Mouse (Mus musculus) leukemia stem cell, adult 10-12 weeks (primary cell): ENCODE results near the gene Kdm6b. TPM values are rescaled to one million over a fixed set of nuclear protein-coding genes. Genes with fewer than 3 reads are reported as not detected.

ENCODE experiments used
- polyA plus RNA-seq: library from polyadenylated mRNA; stranded (reverse); fragments of >175 nt; gene quantifications from 2 replicates; pipeline ENCODE4 v1.2.3, GENCODE M21; 2012; ENCODE audit warnings: low replicate concordance

Kdm6b gene
- polyA plus RNA-seq, result 73.8 and 92.1 TPM in 2 replicates

DNA sequence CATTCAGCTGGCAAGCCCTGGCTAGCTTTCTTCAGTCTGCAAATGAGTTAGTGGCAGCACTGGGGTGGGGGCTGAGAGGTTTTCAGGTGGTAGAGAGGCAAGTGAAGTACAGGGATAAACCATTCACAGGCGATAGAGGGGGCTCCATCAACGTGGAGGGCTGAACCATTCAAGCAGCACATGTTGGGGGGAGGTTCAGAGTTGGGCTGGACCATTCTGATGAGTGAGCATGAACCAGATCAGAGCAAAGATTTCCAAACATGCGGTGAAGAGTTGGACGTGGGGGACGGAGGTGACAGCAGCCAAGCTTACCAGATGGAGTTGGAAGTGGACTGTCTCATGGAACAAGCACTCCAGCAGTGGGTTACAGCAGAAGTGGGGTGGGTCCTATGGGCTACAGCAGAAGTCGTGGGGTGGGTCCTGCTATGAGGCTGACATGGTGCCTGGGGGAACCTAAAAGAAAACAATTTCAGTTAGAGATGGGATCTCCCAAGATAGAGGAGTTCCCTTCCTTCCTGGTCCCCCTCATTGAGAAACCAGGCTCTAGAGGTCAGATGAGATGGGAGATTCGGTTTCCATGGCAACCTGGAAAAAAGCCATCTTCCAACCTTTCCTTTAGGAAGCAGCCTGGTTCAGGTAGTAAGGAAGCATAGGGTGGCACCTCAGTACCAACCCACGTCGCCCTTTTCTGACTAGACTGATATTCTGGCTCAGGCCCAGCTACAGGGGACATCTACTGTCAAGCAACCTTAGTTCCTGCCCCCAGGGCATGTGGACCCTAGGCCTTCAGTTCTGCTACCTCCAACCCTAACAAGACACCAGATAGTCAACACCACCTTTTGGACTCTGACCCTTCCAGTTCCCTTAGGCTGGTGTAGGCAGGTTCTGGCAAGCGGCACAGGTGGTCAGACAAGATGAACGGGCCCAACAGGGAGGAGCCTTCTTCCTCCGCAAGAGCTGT lies at the start of gene Kdm6b:
Gene Kdm6b (minus strand): TSS at position 455 of the 961 bp plus-strand sequence.

DNA sequence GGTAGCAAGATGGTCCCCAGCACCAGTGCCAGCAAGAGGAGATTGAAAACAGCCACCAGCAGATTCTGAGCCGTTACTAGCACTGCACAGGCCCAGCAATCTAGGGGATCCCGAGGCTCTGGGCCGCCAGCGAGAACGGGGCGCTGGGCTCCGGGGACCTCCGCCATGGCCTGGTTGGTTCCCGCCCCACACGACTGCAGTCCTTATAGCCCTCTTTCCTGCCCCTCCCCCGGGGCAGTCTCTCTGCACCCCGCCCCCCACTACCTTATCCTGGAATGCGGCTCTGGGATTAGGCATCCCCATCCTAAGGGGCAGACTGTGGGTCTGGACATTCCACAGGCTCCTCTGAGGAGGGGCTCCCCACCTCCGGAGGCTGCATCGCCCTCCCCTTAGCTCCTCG lies 15.4 kb downstream of the Kdm6b start, which contains the start of gene Tmem88:
Gene Tmem88 (minus strand): TSS at position 176 of the 400 bp plus-strand sequence.

GRCm38 (mm10) chr11:69395235-69395633 lies 18.2 kb downstream of the Kdm6b start, which contains the start of the genes Naa38 and Cyb5d1:
Naa38 (plus strand) TSS chr11:69395487.
Cyb5d1 (minus strand) TSS chr11:69395631.

GRCm38 (mm10) chr11:69369215-69369989 lies 44.1 kb downstream of the Kdm6b start, which contains the start of gene Chd3:
Chd3 (minus strand) TSS chr11:69369406.

Other genes with a start within 250 kb of the Kdm6b start
- gene Alox8, start 215.8 kb downstream of the Kdm6b start, polyA plus RNA-seq, result 0.09 and 0.28 TPM in 2 replicates
- 0.02 TPM in 1 of 2 replicates, not detected in the other for gene Gucy2e, start 176.6 kb downstream of the Kdm6b start, polyA plus RNA-seq
- 20.6 and 44.9 TPM in 2 replicates for gene Cntrob, start 89.9 kb downstream of the Kdm6b start, polyA plus RNA-seq
- gene Trappc1, start 89.7 kb downstream of the Kdm6b start, polyA plus RNA-seq, result 2.2 and 6.8 TPM in 2 replicates
- gene Kcnab3, start 87.4 kb downstream of the Kdm6b start, polyA plus RNA-seq, result 0.11 and 0.39 TPM in 2 replicates
- 1.0 and 2.3 TPM in 2 replicates for gene Rnf227, start 73.2 kb downstream of the Kdm6b start, polyA plus RNA-seq
- gene Chd3, start 44.3 kb downstream of the Kdm6b start, polyA plus RNA-seq, result 144 and 249 TPM in 2 replicates
- gene Naa38, start 18.2 kb downstream of the Kdm6b start, polyA plus RNA-seq, result 59.8 and 78.6 TPM in 2 replicates
- gene Cyb5d1, start 18.0 kb downstream of the Kdm6b start, polyA plus RNA-seq, result 1.7 and 8.7 TPM in 2 replicates
- gene Tmem88, start 15.4 kb downstream of the Kdm6b start, polyA plus RNA-seq, result 0.69 and 2.1 TPM in 2 replicates
- gene Dnah2, start 135.4 kb upstream of the Kdm6b start, polyA plus RNA-seq, result 0.02 and 0.19 TPM in 2 replicates
- gene Efnb3, start 146.5 kb upstream of the Kdm6b start, polyA plus RNA-seq, result 1.6 and 2.7 TPM in 2 replicates
- 6.9 and 45.7 TPM in 2 replicates for gene Wrap53, start 166.6 kb upstream of the Kdm6b start, polyA plus RNA-seq
- gene Trp53, start 166.7 kb upstream of the Kdm6b start, polyA plus RNA-seq, result 119 and 129 TPM in 2 replicates
- gene Atp1b2, start 192.3 kb upstream of the Kdm6b start, polyA plus RNA-seq, result 171 and 259 TPM in 2 replicates
- gene Shbg, start 204.2 kb upstream of the Kdm6b start, polyA plus RNA-seq, result not detected in 2 replicates
- not detected in 2 replicates for gene Sat2, start 208.3 kb upstream of the Kdm6b start, polyA plus RNA-seq
- 91.8 and 97.5 TPM in 2 replicates for gene Fxr2, start 219.3 kb upstream of the Kdm6b start, polyA plus RNA-seq
- gene Sox15, start 241.6 kb upstream of the Kdm6b start, polyA plus RNA-seq, result 0.44 TPM in 1 of 2 replicates, not detected in the other
- gene Mpdu1, start 249.0 kb upstream of the Kdm6b start, polyA plus RNA-seq, result 24.1 and 29.9 TPM in 2 replicates